ENCODE assay signal across 20 mouse cellular contexts in the genomic region with DNA sequence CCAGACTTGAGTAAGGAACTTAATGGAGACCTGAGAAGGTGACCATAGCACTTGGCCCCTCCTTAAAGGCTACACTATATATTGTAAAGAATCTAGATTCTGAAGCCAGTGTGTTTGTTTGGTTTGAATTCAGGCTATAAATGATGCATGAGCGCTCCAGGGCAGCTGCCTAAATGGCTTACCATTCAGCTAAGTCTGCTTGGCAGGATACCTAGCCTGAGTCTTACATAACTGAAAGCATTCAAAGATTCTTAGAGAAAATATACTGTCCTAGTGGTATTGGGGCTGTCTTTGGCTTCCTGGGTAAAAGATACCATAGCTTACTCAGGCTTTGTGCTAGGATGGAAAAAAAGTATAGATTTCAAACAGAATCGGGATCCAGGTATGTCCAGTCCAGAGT. TPM values are rescaled to one million over a fixed set of nuclear protein-coding genes. Genes with fewer than 3 reads are reported as not detected.
DNase-seq lines count a peak whose midpoint lies in the region; ATAC-seq and TF ChIP-seq lines count a peak whose summit lies in the region.
"Had no signal": no experiment of that assay in that cellular context is flagged by ENCODE, and none has a peak within 500 bp of the region (broad histone marks: within the 10 kb centered on the region; RNA-seq: fewer than 3 reads in every experiment).

No protein-coding gene starts in this region.

- WGBS in kidney, embryonic 15.5 days: 75% methylated on average over 2 of the region's 2 CpGs
- 58% methylated on average over 2 of the region's 2 CpGs for WGBS in limb, embryonic 14.5 days
- WGBS in limb, embryonic 10.5 days: 77% methylated on average over 2 of the region's 2 CpGs

- 0 out of 2 replicates have a peak, but pooled peaks cover 6% of the 10 kb centered on the region for H3K4me1 ChIP-seq in kidney, embryonic 15.5 days
- H3K4me1 ChIP-seq in limb, embryonic 14.5 days (ENCODE audit: control insufficient read depth, insufficient read depth, low read length): 0 out of 2 replicates have a peak, but pooled peaks cover 3% of the 10 kb centered on the region
- no peaks in the 10 kb centered on the region for H3K4me1 ChIP-seq in limb, embryonic 10.5 days
- H3K4me1 ChIP-seq: embryonic facial prominence, embryonic 10.5 days; forebrain, embryonic 13.5 days; hindbrain, embryonic 10.5 days had no signal

- no peak for DNase-seq in frontal cortex, postnatal 25 days (ENCODE audit: low spot score in 2 of 2)
- DNase-seq in kidney, adult 8-10 months: peak; percentile 24 to 64
- DNase-seq in limb, embryonic 14.5 days (ENCODE audit: low spot score): no peak
- no peak for DNase-seq in limb, embryonic 10.5 days (ENCODE audit: low spot score)
- no peak for DNase-seq in urinary bladder, postnatal 4 days (ENCODE audit: low spot score in 2 of 2)
- DNase-seq: adrenal gland, postnatal 10 days; B cell, adult 2 months; cerebellum, adult 18-20 months; cerebellum, adult 9-11 months; forebrain, postnatal 0 days; gastrocnemius, postnatal 36 days; heart, adult 2 months had no signal

- H3K9me3 ChIP-seq in kidney, embryonic 15.5 days (replicated peaks): no peaks in the 10 kb centered on the region
- H3K9me3 ChIP-seq in limb, embryonic 14.5 days (ENCODE audit: control insufficient read depth, low read length): no peaks in the 10 kb centered on the region
- no peaks in the 10 kb centered on the region for H3K9me3 ChIP-seq in limb, embryonic 10.5 days (replicated peaks)
- H3K9me3 ChIP-seq: embryonic facial prominence, embryonic 10.5 days; forebrain, embryonic 13.5 days; hindbrain, embryonic 10.5 days had no signal

- H3K4me2 ChIP-seq in kidney, embryonic 15.5 days: no peak overlapping the region
- H3K4me2 ChIP-seq in limb, embryonic 14.5 days (replicated peaks; ENCODE audit: low read depth, low read length, severe bottlenecking): no peak overlapping the region
- H3K4me2 ChIP-seq: forebrain, embryonic 13.5 days; heart, embryonic 11.5 days; hindbrain, embryonic 14.5 days had no signal

- no peaks in the 10 kb centered on the region for H3K36me3 ChIP-seq in kidney, embryonic 15.5 days
- H3K36me3 ChIP-seq in limb, embryonic 14.5 days (ENCODE audit: control insufficient read depth, insufficient read depth, low read length): no peaks in the 10 kb centered on the region
- no peaks in the 10 kb centered on the region for H3K36me3 ChIP-seq in limb, embryonic 10.5 days
- H3K36me3 ChIP-seq: embryonic facial prominence, embryonic 10.5 days; G1E; hindbrain, embryonic 10.5 days had no signal

- no peak overlapping the region for H3K9ac ChIP-seq in kidney, embryonic 15.5 days
- H3K9ac ChIP-seq in limb, embryonic 14.5 days (ENCODE audit: low read depth, low read length, severe bottlenecking): no peak overlapping the region
- H3K9ac ChIP-seq: forebrain, embryonic 13.5 days; forebrain, postnatal 0 days; hindbrain, embryonic 14.5 days had no signal

- no peak for TF ChIP-seq POLR2A in limb, embryonic 14.5 days (IDR thresholded peaks at IDR 0.05; ENCODE audit: borderline replicate concordance, extremely low read depth, insufficient read depth, insufficient read length)

- no peak overlapping the region for H3K27ac ChIP-seq in kidney, embryonic 15.5 days
- no peak overlapping the region for H3K27ac ChIP-seq in limb, embryonic 14.5 days (replicated peaks; ENCODE audit: low read depth, low read length)
- no peak overlapping the region for H3K27ac ChIP-seq in limb, embryonic 10.5 days
- H3K27ac ChIP-seq: embryonic facial prominence, embryonic 10.5 days; forebrain, embryonic 13.5 days; heart, adult 2 months; hindbrain, embryonic 10.5 days; hindbrain, embryonic 14.5 days had no signal

- H3K4me3 ChIP-seq in kidney, embryonic 15.5 days (replicated peaks): no peak overlapping the region
- no peak overlapping the region for H3K4me3 ChIP-seq in limb, embryonic 14.5 days (replicated peaks; ENCODE audit: low read length)
- no peak overlapping the region for H3K4me3 ChIP-seq in limb, embryonic 10.5 days
- H3K4me3 ChIP-seq: embryonic facial prominence, embryonic 10.5 days; forebrain, embryonic 13.5 days; heart, adult 2 months; hindbrain, embryonic 10.5 days had no signal

- no peaks in the 10 kb centered on the region for H3K27me3 ChIP-seq in kidney, embryonic 15.5 days
- no peaks in the 10 kb centered on the region for H3K27me3 ChIP-seq in limb, embryonic 14.5 days (ENCODE audit: control insufficient read depth, insufficient read depth, low read length)
- no peaks in the 10 kb centered on the region for H3K27me3 ChIP-seq in limb, embryonic 10.5 days (ENCODE audit: low read depth, poor library complexity, severe bottlenecking)
- H3K27me3 ChIP-seq: forebrain, embryonic 13.5 days had no signal

- peak; percentile 92 for ATAC-seq in frontal cortex, adult (ENCODE audit: low TSS enrichment)
- no peak for ATAC-seq in kidney, embryonic 15.5 days (replicated peaks; ENCODE audit: low FRiP score)
- ATAC-seq in limb, embryonic 14.5 days (ENCODE audit: low FRiP score, low read depth): 0 out of 2 replicates have a peak, but pooled peaks have one; percentile 12
- ATAC-seq: forebrain, postnatal 0 days had no signal

RNA-seq across cellular contexts. Expression of a gene that starts 11.3 kb away (rescaled TPM):
- 1.4 and 1.5 TPM in 2 replicates for polyA plus RNA-seq in kidney, embryonic 15.5 days (2015; fragmentation: Nextera tagmentation; extraction: Ambion mirVana)
- polyA plus RNA-seq in limb, embryonic 14.5 days (2012; rRNA removed): 2.6 and 2.8 TPM in 2 replicates
- polyA plus RNA-seq in limb, embryonic 14.5 days (2014; fragmentation: Nextera tagmentation; extraction: Ambion mirVana): 1.8 and 2.1 TPM in 2 replicates
- 0.92 and 1.1 TPM in 2 replicates for polyA plus RNA-seq in limb, embryonic 10.5 days (2016; fragmentation: Nextera tagmentation; extraction: Ambion mirVana)
- polyA plus RNA-seq: G1E had no signal

Comparison
In these comparisons a context has a peak if more than half of its experiments do, and no peak if none do; other contexts are left out.
1. DNase-seq: peak in kidney, adult 8-10 months (2 of 2); none in frontal cortex, postnatal 25 days (0 of 2), limb, embryonic 14.5 days (single experiment), limb, embryonic 10.5 days (single experiment) and urinary bladder, postnatal 4 days (0 of 2).